Mouse (Mus musculus): ENCODE measurements around the gene 5730522E02Rik. TPM values are rescaled to one million over a fixed set of nuclear protein-coding genes. Genes with fewer than 3 reads are reported as not detected.

Gene 5730522E02Rik
- total RNA-seq, 1 experiment from 2014 or later: not detected

GRCm38 (mm10) chr11:26073638-26074294 lies 136.8 kb downstream of the 5730522E02Rik start:
- ATAC-seq (replicated peaks; ENCODE audit: insufficient number of reproducible peaks, low FRiP score, low TSS enrichment, poor library complexity, severe bottlenecking): no peak

- ATAC-seq (replicated peaks; ENCODE audit: insufficient number of reproducible peaks, low FRiP score, low TSS enrichment, poor library complexity, severe bottlenecking): no peak
Observed at GRCm38 (mm10) chr11:26072101-26072500, 138.5 kb downstream of the 5730522E02Rik start.

DNA sequence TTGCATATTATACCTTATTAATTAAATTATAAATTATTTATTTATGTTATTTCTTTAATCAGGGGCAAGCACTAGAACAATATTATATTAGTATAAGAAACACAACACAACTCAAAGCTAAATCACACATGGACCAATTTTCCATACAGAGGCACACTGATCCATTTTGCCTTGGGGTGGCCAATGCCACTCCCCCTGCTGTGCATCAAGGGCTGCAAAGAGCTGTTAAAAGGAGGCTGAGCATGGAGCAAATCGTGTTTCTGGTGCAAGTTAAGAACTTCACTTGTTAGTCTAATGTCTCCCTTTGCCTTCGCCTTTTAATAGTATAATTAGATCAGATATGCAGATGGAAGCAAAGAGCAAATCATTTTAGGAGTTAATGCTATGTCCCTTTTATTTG lies 147.3 kb downstream of the 5730522E02Rik start:
- no peak for ATAC-seq (replicated peaks; ENCODE audit: insufficient number of reproducible peaks, low FRiP score, low TSS enrichment, poor library complexity, severe bottlenecking)

DNA sequence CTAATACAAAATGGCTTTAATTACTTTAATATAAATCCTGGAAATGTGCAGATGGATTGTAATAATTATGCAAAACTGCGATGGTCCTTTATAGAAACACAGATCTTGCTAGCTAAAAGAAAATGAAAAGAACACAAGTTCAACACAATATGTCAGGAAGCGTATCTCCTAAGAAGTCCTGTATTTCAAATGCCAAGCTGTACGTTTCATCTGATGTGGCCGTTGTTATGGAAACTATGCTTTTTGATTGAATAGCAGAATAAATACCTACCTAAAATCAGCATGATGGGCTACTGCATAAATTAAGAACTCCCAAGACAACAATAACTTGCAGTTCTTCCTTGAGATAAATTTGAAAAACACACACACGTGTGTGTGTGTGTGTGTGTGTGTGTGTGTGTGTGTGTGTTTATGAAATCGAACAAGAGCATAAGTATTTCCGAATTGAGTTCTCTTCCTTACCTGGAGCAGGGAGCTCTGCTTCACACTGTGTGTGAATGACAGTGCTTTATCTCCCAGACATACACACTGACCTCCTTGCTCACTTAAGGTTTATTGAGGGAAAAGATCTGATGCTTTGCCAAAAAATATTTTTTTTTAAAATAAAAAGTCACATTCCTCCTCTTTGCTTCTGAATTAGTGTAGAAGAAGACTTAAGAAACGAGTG lies 149.0 kb downstream of the 5730522E02Rik start:
- no peak for ATAC-seq (replicated peaks; ENCODE audit: insufficient number of reproducible peaks, low FRiP score, low TSS enrichment, poor library complexity, severe bottlenecking)

GRCm38 (mm10) chr11:26013527-26013926 lies 197.0 kb downstream of the 5730522E02Rik start:
- ATAC-seq (replicated peaks; ENCODE audit: insufficient number of reproducible peaks, low FRiP score, low TSS enrichment, poor library complexity, severe bottlenecking): no peak

- ATAC-seq (replicated peaks; ENCODE audit: insufficient number of reproducible peaks, low FRiP score, low TSS enrichment, poor library complexity, severe bottlenecking): no peak
Observed at GRCm38 (mm10) chr11:26004018-26004417, 206.5 kb downstream of the 5730522E02Rik start.

GRCm38 (mm10) chr11:25999738-26000137 lies 210.8 kb downstream of the 5730522E02Rik start:
- no peak for ATAC-seq (replicated peaks; ENCODE audit: insufficient number of reproducible peaks, low FRiP score, low TSS enrichment, poor library complexity, severe bottlenecking)

GRCm38 (mm10) chr11:25997469-25997868 lies 213.1 kb downstream of the 5730522E02Rik start:
- no peak for ATAC-seq (replicated peaks; ENCODE audit: insufficient number of reproducible peaks, low FRiP score, low TSS enrichment, poor library complexity, severe bottlenecking)

DNA sequence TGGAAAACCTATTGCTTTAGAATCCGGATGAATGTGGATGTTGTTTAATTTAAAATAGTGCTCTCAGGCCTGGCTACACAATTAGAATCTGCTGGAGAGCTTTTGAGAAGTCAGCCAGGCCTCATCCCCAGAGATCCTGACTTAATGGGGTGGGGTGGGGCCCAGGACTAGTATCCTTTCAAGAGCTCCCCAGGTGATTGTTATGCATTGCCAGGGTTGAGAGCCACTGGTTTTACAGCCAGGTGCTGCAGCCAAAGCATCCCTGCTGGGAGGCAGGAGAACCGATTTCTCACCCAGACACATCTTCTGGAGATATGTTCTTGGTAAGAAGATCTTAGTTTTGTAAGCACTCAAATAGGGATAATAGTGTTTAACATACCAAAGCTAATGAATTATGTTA lies 216.4 kb downstream of the 5730522E02Rik start:
- ATAC-seq (replicated peaks; ENCODE audit: insufficient number of reproducible peaks, low FRiP score, low TSS enrichment, poor library complexity, severe bottlenecking): no peak

GRCm38 (mm10) chr11:25992216-25992615 lies 218.3 kb downstream of the 5730522E02Rik start:
- ATAC-seq (replicated peaks; ENCODE audit: insufficient number of reproducible peaks, low FRiP score, low TSS enrichment, poor library complexity, severe bottlenecking): no peak

- ATAC-seq (replicated peaks; ENCODE audit: insufficient number of reproducible peaks, low FRiP score, low TSS enrichment, poor library complexity, severe bottlenecking): no peak
Observed at GRCm38 (mm10) chr11:25978736-25979276, 231.8 kb downstream of the 5730522E02Rik start.

GRCm38 (mm10) chr11:25941504-25941903 lies 269.1 kb downstream of the 5730522E02Rik start:
- ATAC-seq (replicated peaks; ENCODE audit: insufficient number of reproducible peaks, low FRiP score, low TSS enrichment, poor library complexity, severe bottlenecking): no peak

GRCm38 (mm10) chr11:25940716-25941294 lies 269.8 kb downstream of the 5730522E02Rik start:
- no peak for ATAC-seq (replicated peaks; ENCODE audit: insufficient number of reproducible peaks, low FRiP score, low TSS enrichment, poor library complexity, severe bottlenecking)

- ATAC-seq (replicated peaks; ENCODE audit: insufficient number of reproducible peaks, low FRiP score, low TSS enrichment, poor library complexity, severe bottlenecking): no peak
Observed at GRCm38 (mm10) chr11:25926267-25926666, 284.3 kb downstream of the 5730522E02Rik start.

- no peak for ATAC-seq (replicated peaks; ENCODE audit: insufficient number of reproducible peaks, low FRiP score, low TSS enrichment, poor library complexity, severe bottlenecking)
Observed at GRCm38 (mm10) chr11:25902321-25902720, 308.2 kb downstream of the 5730522E02Rik start.

DNA sequence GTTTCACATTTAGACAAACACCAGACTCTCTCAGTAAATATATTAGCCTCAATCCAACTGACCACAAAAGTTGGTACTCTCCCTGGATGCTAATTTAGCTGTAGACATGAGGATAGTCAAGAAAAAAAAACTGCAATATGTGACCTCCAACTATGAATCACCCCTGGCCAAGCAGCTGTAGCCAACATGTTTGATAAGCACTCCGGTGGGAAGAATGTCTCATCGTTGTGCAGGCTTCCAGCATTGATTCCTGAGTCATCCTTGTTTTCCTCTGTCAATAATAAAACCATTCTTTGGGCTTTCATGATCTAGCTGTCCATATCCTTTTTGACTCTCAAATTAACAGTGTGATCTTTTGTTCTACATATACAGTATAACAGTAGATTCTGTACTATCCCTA lies 308.9 kb downstream of the 5730522E02Rik start:
- ATAC-seq (replicated peaks; ENCODE audit: insufficient number of reproducible peaks, low FRiP score, low TSS enrichment, poor library complexity, severe bottlenecking): no peak

DNA sequence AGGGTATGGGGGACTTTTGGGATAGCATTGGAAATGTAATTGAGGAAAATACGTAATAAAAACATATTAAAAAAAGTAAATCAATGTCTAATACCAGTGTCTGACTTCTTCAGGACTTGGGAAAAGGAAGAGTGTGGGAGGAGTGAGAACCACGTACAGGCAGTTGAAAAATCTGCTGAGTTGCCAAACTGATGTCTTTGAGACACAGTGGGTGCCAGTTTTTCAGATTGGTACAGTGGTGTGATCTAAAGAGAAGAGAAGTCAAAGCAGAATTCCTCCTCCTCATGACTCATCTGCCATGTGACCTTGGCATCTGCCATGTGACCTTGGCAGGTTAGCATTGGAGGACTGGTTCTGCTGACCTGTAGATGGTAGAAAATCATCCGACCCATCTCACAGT lies 316.7 kb downstream of the 5730522E02Rik start:
- ATAC-seq (replicated peaks; ENCODE audit: insufficient number of reproducible peaks, low FRiP score, low TSS enrichment, poor library complexity, severe bottlenecking): no peak

DNA sequence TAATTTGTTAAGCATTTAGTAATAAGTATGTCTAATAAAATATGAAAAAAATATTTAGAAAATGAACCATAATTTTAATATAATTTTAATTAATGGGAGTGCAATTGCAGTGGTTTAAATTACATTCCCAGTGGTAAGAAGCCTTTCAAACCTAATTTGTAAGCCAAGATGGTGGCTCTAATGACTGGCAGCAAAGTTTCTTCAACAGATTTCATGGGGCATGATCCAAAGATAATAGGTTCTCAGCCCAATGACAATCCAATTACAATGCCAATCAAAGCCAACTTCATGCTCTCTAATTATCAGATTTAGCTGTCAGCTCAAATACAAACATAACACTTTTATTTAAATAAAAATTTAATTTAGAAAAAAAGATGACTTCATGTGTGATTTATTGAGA lies 337.6 kb downstream of the 5730522E02Rik start:
- ATAC-seq (replicated peaks; ENCODE audit: insufficient number of reproducible peaks, low FRiP score, low TSS enrichment, poor library complexity, severe bottlenecking): no peak

DNA sequence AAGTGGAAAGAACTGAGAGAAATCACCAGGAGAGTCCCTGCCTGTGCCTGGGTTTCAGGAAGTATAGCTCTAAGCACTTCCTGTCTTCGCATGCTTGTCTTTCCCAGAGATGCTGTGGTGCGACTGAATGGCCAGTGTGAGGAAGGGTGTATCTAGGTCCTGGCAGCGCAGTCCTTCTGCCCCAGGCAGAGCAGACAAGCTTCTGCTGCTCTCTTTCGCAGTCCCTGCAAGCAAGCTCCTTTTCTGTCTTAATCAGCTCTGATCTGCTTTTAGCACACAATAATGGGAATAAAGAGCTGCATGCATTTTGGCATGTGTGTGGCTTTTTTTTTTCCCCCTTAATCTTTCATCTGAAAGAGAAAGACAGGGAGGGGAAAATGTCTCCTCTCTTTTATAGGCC lies 338.2 kb downstream of the 5730522E02Rik start:
- ATAC-seq (replicated peaks; ENCODE audit: insufficient number of reproducible peaks, low FRiP score, low TSS enrichment, poor library complexity, severe bottlenecking): no peak

GRCm38 (mm10) chr11:25866292-25866691 lies 344.3 kb downstream of the 5730522E02Rik start:
- no peak for ATAC-seq (replicated peaks; ENCODE audit: insufficient number of reproducible peaks, low FRiP score, low TSS enrichment, poor library complexity, severe bottlenecking)

Data from monocyte, adult 5-6 weeks (primary cell).